Mouse (Mus musculus): ENCODE measurements around the gene Fam168a.
A peak's percentile ranks its signal among the peaks of the same experiment; 100 is the strongest.

Fam168a gene

DNA sequence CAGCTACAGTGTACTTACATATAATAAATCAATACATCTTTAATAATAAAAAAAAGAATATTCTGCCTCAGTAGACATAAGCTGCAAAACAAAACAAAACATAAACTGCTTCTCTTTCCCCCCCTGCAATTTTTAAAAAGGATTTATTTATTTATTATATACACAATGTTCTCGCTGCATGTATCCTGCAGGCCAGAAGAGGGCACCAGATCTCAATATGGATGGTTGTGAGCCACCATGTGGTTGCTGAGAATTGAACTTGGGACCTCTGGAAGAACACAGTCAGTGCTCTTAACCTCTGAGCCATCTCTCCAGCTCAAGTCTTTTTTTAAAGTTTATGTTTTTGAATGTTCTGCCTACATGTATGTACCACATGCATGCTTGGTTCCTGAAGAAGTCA is 67.8 kb downstream of the Fam168a start:
- TF ChIP-seq NANOG (IDR thresholded peaks at IDR 0.05; ENCODE audit: borderline replicate concordance, low read length) (no peak), CTCF (conservative IDR thresholded peaks at IDR 0.05; ENCODE audit: low read length) (peak; percentile 56), POU5F1 (IDR thresholded peaks at IDR 0.05; ENCODE audit: borderline replicate concordance, low read length) (no peak)
- Histone ChIP-seq H3K9me3 (ENCODE audit: low read length) (no peaks in the 10 kb centered on the region), H3K36me3 (ENCODE audit: insufficient read depth, low read length) (peaks cover 5% of the 10 kb centered on the region), H3K4me3 (replicated peaks; ENCODE audit: low read length) (no peak overlapping the region), H3K27me3 (ENCODE audit: insufficient read depth, low read length) (no peaks in the 10 kb centered on the region), H3K4me1 (replicated peaks; ENCODE audit: low read depth, low read length) (peaks cover 7% of the 10 kb centered on the region)

DNA sequence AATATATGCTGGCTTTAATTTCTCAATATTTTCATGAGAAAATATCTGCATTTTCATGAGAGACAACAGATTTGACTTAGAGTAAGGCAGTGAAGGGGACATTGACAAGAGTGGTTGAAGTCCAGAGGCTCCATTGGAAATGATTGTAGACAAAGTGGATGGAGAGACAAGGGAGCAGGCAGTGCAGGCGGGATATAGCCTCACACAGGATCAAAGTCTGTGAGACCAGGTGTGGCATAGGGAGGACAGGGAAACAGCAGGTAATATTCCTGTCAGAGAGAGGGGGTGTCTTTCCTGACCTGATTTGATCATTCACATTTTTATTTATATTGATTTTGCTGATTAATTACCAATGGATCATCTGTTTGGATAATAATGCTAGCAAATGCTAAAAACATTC is 69.4 kb downstream of the Fam168a start:
- no peaks in the 10 kb centered on the region for H3K9me3 ChIP-seq (ENCODE audit: low read length)
- peaks cover 10% of the 10 kb centered on the region for H3K4me1 ChIP-seq (replicated peaks; ENCODE audit: low read depth, low read length)
- no peak overlapping the region for H3K4me3 ChIP-seq (replicated peaks; ENCODE audit: low read length)
- H3K27me3 ChIP-seq (ENCODE audit: insufficient read depth, low read length): no peaks in the 10 kb centered on the region
- TF ChIP-seq CTCF (conservative IDR thresholded peaks at IDR 0.05; ENCODE audit: low read length) (no peak), NANOG (IDR thresholded peaks at IDR 0.05; ENCODE audit: borderline replicate concordance, low read length) (no peak), POU5F1 (IDR thresholded peaks at IDR 0.05; ENCODE audit: borderline replicate concordance, low read length) (no peak)
- H3K36me3 ChIP-seq (ENCODE audit: insufficient read depth, low read length): peaks cover 3% of the 10 kb centered on the region; the same call in 1 of the 2 replicates

DNA sequence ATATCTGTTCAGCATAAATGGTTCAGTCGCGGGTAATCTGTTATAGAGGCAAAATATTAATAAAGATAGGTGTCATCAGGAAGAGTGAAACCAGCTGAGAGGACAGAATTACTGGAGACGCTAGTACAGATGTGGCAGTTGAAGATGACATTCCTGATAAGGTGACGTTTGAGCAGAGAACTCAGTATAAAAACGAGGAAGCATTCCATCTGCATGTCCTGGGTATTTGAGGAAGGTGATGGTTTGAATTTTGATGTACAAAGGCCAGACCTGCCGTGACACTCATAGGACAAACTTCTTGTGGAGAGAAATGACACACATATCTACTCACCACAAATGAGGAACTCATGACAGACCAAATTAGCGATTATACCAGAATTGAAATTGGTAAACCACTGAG is 73.8 kb downstream of the Fam168a start:
- H3K9me3 ChIP-seq (ENCODE audit: low read length): no peaks in the 10 kb centered on the region

DNA sequence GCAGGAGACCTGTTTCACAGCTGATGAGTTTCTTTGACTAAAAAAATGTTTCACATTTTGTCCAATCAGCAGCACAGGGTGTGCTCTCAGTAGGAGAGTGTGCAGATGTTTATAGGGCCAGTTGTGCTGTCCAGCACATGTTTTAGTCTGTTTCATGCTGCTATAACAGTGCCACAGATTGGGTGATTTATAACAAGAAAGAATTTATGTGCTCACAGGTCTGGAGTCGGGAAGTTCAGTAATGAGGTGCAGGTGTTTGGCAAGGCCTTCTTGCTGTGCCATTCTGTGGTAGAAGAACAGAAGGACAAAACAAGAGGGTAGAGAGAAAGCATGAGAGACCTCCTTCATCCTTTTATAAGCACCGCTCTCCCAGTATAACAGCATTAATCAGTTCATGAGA is 78.2 kb downstream of the Fam168a start:
- H3K9me3 ChIP-seq (ENCODE audit: low read length): no peaks in the 10 kb centered on the region
- TF ChIP-seq CTCF (conservative IDR thresholded peaks at IDR 0.05; ENCODE audit: low read length): no peak
- TF ChIP-seq NANOG (IDR thresholded peaks at IDR 0.05; ENCODE audit: borderline replicate concordance, low read length): no peak
- TF ChIP-seq POU5F1 (IDR thresholded peaks at IDR 0.05; ENCODE audit: borderline replicate concordance, low read length): no peak

More for the DNA sequence above, 73.8 kb downstream of the Fam168a start:
- Histone ChIP-seq H3K27me3 (ENCODE audit: insufficient read depth, low read length) (no peaks in the 10 kb centered on the region), H3K36me3 (ENCODE audit: insufficient read depth, low read length) (peaks cover 3% of the 10 kb centered on the region; the same call in 1 of the 2 replicates), H3K4me1 (replicated peaks; ENCODE audit: low read depth, low read length) (peaks cover 6% of the 10 kb centered on the region), H3K4me3 (replicated peaks; ENCODE audit: low read length) (no peak overlapping the region)
- TF ChIP-seq CTCF (conservative IDR thresholded peaks at IDR 0.05; ENCODE audit: low read length): no peak
- TF ChIP-seq NANOG (IDR thresholded peaks at IDR 0.05; ENCODE audit: borderline replicate concordance, low read length): no peak
- TF ChIP-seq POU5F1 (IDR thresholded peaks at IDR 0.05; ENCODE audit: borderline replicate concordance, low read length): no peak

DNA sequence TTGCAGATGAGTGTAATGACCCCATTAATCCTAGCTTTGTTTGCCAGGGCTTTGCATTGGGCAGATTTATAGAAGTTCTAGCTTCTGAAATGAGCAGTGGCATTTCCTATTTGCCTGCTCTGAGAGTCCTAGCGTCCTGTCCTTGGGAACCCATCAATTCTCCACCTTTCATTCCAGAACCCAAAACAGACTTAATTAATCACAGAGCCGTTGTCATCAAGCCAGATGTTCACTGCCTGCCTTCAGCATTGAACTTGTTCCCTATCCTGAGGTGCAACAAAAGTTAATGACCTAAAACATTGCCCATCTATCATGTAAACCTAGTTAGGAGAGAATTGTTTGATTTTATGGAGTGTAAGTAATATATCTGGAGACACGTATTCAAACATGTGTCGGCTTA is 79.0 kb downstream of the Fam168a start:
- Histone ChIP-seq H3K4me1 (replicated peaks; ENCODE audit: low read depth, low read length) (peaks cover 4% of the 10 kb centered on the region; the same call in 1 of the 2 replicates), H3K36me3 (ENCODE audit: insufficient read depth, low read length) (peaks cover 15% of the 10 kb centered on the region), H3K4me3 (replicated peaks; ENCODE audit: low read length) (no peak overlapping the region), H3K9me3 (ENCODE audit: low read length) (no peaks in the 10 kb centered on the region), H3K27me3 (ENCODE audit: insufficient read depth, low read length) (no peaks in the 10 kb centered on the region)
- no peak for TF ChIP-seq CTCF (conservative IDR thresholded peaks at IDR 0.05; ENCODE audit: low read length)
- TF ChIP-seq NANOG (IDR thresholded peaks at IDR 0.05; ENCODE audit: borderline replicate concordance, low read length): no peak
- no peak for TF ChIP-seq POU5F1 (IDR thresholded peaks at IDR 0.05; ENCODE audit: borderline replicate concordance, low read length)

More for the DNA sequence above, 78.2 kb downstream of the Fam168a start:
- no peak overlapping the region for H3K4me3 ChIP-seq (replicated peaks; ENCODE audit: low read length)
- H3K4me1 ChIP-seq (replicated peaks; ENCODE audit: low read depth, low read length): no peaks in the 10 kb centered on the region
- H3K27me3 ChIP-seq (ENCODE audit: insufficient read depth, low read length): no peaks in the 10 kb centered on the region
- peaks cover 15% of the 10 kb centered on the region for H3K36me3 ChIP-seq (ENCODE audit: insufficient read depth, low read length)

DNA sequence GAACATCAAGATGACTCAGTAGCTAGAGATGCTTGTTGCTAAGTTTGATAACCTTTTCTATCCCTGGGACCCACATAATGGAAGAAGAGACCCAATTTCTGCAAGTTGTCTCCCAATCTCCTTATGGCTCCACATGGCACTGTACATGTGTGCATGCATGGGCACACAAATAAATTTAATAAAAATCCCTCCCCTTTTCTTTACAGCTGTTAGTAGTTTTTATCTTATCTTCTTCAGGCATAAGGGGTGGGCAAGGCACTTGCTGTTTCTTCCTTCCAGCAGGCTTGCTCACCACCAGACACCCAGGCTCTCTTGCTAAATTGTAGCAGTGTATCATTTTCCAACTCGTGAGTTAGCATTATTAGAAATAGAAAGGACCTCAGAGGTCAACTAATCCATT is 79.6 kb downstream of the Fam168a start:
- H3K9me3 ChIP-seq (ENCODE audit: low read length): no peaks in the 10 kb centered on the region
- no peak for TF ChIP-seq CTCF (conservative IDR thresholded peaks at IDR 0.05; ENCODE audit: low read length)
- TF ChIP-seq NANOG (IDR thresholded peaks at IDR 0.05; ENCODE audit: borderline replicate concordance, low read length): no peak
- TF ChIP-seq POU5F1 (IDR thresholded peaks at IDR 0.05; ENCODE audit: borderline replicate concordance, low read length): no peak

DNA sequence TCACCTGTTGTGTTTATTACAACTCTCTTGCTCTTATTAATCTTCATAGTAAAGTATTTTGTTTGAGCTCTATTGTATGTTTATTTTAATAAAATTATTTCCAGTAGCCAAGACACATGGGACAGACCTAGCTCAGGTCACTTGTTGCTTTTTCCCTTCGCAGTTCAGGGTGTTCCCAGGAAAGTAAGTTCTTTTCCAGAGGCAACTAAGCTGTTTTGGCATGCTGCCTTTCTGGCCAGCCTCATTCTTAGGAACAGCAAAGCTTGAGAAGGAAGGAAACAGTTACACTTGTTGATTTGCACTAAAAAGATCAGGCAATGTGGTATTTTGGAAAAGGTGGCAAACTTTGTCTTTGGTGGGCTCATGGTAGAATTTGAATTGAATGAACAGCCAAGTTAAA is 81.9 kb downstream of the Fam168a start:
- H3K4me1 ChIP-seq (replicated peaks; ENCODE audit: low read depth, low read length): peaks cover 4% of the 10 kb centered on the region; the same call in 1 of the 2 replicates
- TF ChIP-seq POU5F1 (IDR thresholded peaks at IDR 0.05; ENCODE audit: borderline replicate concordance, low read length): no peak
- no peak for TF ChIP-seq NANOG (IDR thresholded peaks at IDR 0.05; ENCODE audit: borderline replicate concordance, low read length)
- TF ChIP-seq CTCF (conservative IDR thresholded peaks at IDR 0.05; ENCODE audit: low read length): no peak
- peaks cover 15% of the 10 kb centered on the region for H3K36me3 ChIP-seq (ENCODE audit: insufficient read depth, low read length)
- H3K4me3 ChIP-seq (replicated peaks; ENCODE audit: low read length): no peak overlapping the region
- H3K27me3 ChIP-seq (ENCODE audit: insufficient read depth, low read length): no peaks in the 10 kb centered on the region
- no peaks in the 10 kb centered on the region for H3K9me3 ChIP-seq (ENCODE audit: low read length)

More for the DNA sequence above, 79.6 kb downstream of the Fam168a start:
- Histone ChIP-seq H3K27me3 (ENCODE audit: insufficient read depth, low read length) (no peaks in the 10 kb centered on the region), H3K4me1 (replicated peaks; ENCODE audit: low read depth, low read length) (peaks cover 4% of the 10 kb centered on the region; the same call in 1 of the 2 replicates), H3K4me3 (replicated peaks; ENCODE audit: low read length) (no peak overlapping the region), H3K36me3 (ENCODE audit: insufficient read depth, low read length) (peaks cover 15% of the 10 kb centered on the region)

DNA sequence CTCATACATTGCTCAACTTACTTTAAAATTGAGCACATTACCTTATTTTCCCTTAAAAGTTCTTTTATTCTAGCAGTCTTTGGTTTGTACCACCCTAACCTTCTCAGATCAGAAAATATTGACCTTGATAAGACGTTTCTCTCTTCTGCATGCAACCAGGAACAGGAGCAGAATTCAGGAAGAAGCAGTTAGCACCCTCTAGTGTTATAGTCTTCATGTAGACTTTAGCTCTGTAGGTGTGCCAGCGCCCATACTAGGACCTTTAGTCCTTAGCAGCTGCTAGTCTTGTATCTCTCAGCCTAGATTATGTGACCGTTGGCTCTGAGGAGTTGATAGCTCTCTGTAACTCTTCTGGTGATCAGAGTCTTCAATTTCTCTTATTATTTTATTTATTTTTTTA is 92.4 kb downstream of the Fam168a start:
- no peaks in the 10 kb centered on the region for H3K9me3 ChIP-seq (ENCODE audit: low read length)
- peaks cover 8% of the 10 kb centered on the region; the same call in 1 of the 2 replicates for H3K36me3 ChIP-seq (ENCODE audit: insufficient read depth, low read length)
- H3K4me3 ChIP-seq (replicated peaks; ENCODE audit: low read length): no peak overlapping the region
- no peaks in the 10 kb centered on the region for H3K4me1 ChIP-seq (replicated peaks; ENCODE audit: low read depth, low read length)
- H3K27me3 ChIP-seq (ENCODE audit: insufficient read depth, low read length): no peaks in the 10 kb centered on the region
- TF ChIP-seq CTCF (conservative IDR thresholded peaks at IDR 0.05; ENCODE audit: low read length) (no peak), POU5F1 (IDR thresholded peaks at IDR 0.05; ENCODE audit: borderline replicate concordance, low read length) (no peak), NANOG (IDR thresholded peaks at IDR 0.05; ENCODE audit: borderline replicate concordance, low read length) (no peak)

DNA sequence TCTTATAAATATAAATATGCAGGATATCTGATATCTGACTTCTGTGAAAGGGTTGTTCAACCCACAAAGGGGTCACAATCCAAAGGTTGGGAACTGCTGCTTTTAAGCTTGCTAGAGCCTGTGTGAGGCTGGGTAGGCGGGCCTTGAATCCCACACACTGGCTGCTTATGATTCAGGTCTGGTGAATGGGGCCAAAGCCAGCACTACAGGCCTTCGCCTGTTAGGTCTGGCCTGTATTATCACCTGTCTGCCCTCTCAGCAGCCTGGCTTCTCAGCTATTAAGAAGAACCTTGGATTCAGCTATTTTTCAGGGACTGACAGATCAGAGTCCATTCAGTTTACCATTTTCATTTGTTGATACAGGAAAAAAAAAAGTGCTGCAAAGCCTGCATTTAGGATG is 99.0 kb downstream of the Fam168a start:
- H3K4me1 ChIP-seq (replicated peaks; ENCODE audit: low read depth, low read length): no peaks in the 10 kb centered on the region
- TF ChIP-seq POU5F1 (IDR thresholded peaks at IDR 0.05; ENCODE audit: borderline replicate concordance, low read length): no peak
- TF ChIP-seq CTCF (conservative IDR thresholded peaks at IDR 0.05; ENCODE audit: low read length): no peak
- no peak for TF ChIP-seq NANOG (IDR thresholded peaks at IDR 0.05; ENCODE audit: borderline replicate concordance, low read length)
- H3K4me3 ChIP-seq (replicated peaks; ENCODE audit: low read length): no peak overlapping the region
- peaks cover 10% of the 10 kb centered on the region for H3K36me3 ChIP-seq (ENCODE audit: insufficient read depth, low read length)
- H3K27me3 ChIP-seq (ENCODE audit: insufficient read depth, low read length): no peaks in the 10 kb centered on the region
- no peaks in the 10 kb centered on the region for H3K9me3 ChIP-seq (ENCODE audit: low read length)

Data from E14TG2a.4 (cell line).